8 mouse cellular contexts compared by ENCODE assay signal in the genomic region with DNA sequence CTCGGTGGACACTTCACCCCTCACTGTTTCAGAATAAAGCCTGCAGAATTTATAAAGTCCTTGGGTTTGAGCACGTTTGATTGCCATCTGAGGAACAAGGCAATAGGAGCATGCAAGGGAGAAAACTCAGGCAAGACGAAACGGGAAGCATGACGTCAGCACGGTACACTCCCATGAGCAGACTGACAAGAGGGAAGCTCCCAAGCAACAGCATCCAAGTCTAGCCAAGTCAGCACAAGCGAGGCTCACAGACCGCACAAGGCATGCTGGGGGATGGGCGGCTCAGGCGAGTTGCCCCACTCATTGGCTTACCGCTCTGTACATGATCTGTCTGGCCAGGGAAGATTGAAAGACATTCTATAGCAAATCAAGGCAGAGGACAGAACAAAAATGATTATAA. TPM values are rescaled to one million over a fixed set of nuclear protein-coding genes. Genes with fewer than 3 reads are reported as not detected.
DNase-seq lines count a peak whose midpoint lies in the region; ATAC-seq lines count a peak whose summit lies in the region.
"Had no signal": no experiment of that assay in that cellular context is flagged by ENCODE, and none has a peak within 500 bp of the region (broad histone marks: within the 10 kb centered on the region; RNA-seq: fewer than 3 reads in every experiment).

No protein-coding gene starts in this region.

- intact Hi-C loops in left cerebral cortex, postnatal 14 days (cut with DNase I) = no loop called here
- intact Hi-C loops in left cerebral cortex, postnatal 4 days (cut with DNase I) = no loop called here

- peak; percentile 54 to 69 for DNase-seq in left cerebral cortex, postnatal 14 days (ENCODE audit: low spot score in 2 of 2)
- DNase-seq in left cerebral cortex, postnatal 4 days = no peak
- peak; percentile 60 for DNase-seq in ZHBTc4 (ENCODE audit: low read depth, low spot score)
- peak; percentile 50 for DNase-seq in heart, adult 8-10 months (ENCODE audit: low spot score)
- DNase-seq in lung, postnatal 36 days = peak; percentile 40
- DNase-seq in urinary bladder, postnatal 10 days (ENCODE audit: low spot score) = no peak
- DNase-seq: cerebellum, adult 8-10 months had no signal

- no peak for ATAC-seq in activated CD4-positive, CD25-positive, alpha-beta regulatory T cell, adult 4 months

RNA-seq across cellular contexts. Expression of a gene that starts 14.0 kb away (rescaled TPM):
- total RNA-seq in left cerebral cortex, postnatal 14 days (2021) = 10 to 100 TPM; 19.2 to 19.5 TPM
- total RNA-seq in left cerebral cortex, postnatal 4 days (2021) = 10 to 100 TPM; 22.9 to 26.6 TPM
- total RNA-seq in heart, adult 8-10 months (2022) = 10 to 100 TPM; 25.8 to 33.3 (median 29.9) TPM
- polyA plus RNA-seq in activated CD4-positive, CD25-positive, alpha-beta regulatory T cell, adult 4 months (2017; shearing (Covaris generic)) = 10 to 100 TPM; 36.4 to 36.6 TPM

RNA-seq across cellular contexts. Expression of a gene that starts 50.1 kb away (rescaled TPM):
- 10 to 100 TPM; 38.8 to 42.4 TPM for total RNA-seq in left cerebral cortex, postnatal 14 days (2021)
- total RNA-seq in left cerebral cortex, postnatal 4 days (2021) = 10 to 100 TPM; 57.0 to 58.5 TPM
- 10 to 100 TPM; 21.8 to 26.5 (median 24.0) TPM for total RNA-seq in heart, adult 8-10 months (2022)
- 10 to 100 TPM; 28.5 to 29.1 TPM for polyA plus RNA-seq in activated CD4-positive, CD25-positive, alpha-beta regulatory T cell, adult 4 months (2017; shearing (Covaris generic))

RNA-seq across cellular contexts. Expression of a gene that starts 59.7 kb away (rescaled TPM):
- total RNA-seq in left cerebral cortex, postnatal 14 days (2021) = 100 to 1,000 TPM; 107 to 110 TPM
- 100 to 1,000 TPM; 112 to 113 TPM for total RNA-seq in left cerebral cortex, postnatal 4 days (2021)
- 10 to 100 TPM; 36.3 to 45.4 (median 41.1) TPM for total RNA-seq in heart, adult 8-10 months (2022)
- 10 to 100 TPM; 10.1 to 14.7 TPM for polyA plus RNA-seq in activated CD4-positive, CD25-positive, alpha-beta regulatory T cell, adult 4 months (2017; shearing (Covaris generic))

Comparison
In these comparisons a context has a peak if more than half of its experiments do, and no peak if none do; other contexts are left out.
1. DNase-seq: peak in left cerebral cortex, postnatal 14 days (2 of 2), ZHBTc4 (single experiment), heart, adult 8-10 months (single experiment) and lung, postnatal 36 days (single experiment); none in left cerebral cortex, postnatal 4 days (single experiment) and urinary bladder, postnatal 10 days (single experiment).